Mouse (Mus musculus) layer of hippocampus, adult 11-12 months (tissue): ENCODE results near the gene Gm11639.

ENCODE experiments used
- DNase-seq: peaks from one replicate; pipeline ENCODE4 v3.0.0; 2022; ENCODE audit warnings: low spot score

Gene Gm11639

GRCm38 (mm10) chr11:104685548-104685947 is at the start of gene Gm11639:
Gene Gm11639, plus strand, starts transcription at chr11:104685707.
- DNase-seq: no peak

- DNase-seq: no peak
These were observed 48.5 kb upstream of the Gm11639 start for GRCm38 (mm10) chr11:104637010-104637409.

- no peak for DNase-seq
These were observed 47.5 kb upstream of the Gm11639 start for GRCm38 (mm10) chr11:104638006-104638405.

GRCm38 (mm10) chr11:104638906-104639305 is 46.6 kb upstream of the Gm11639 start:
- no peak for DNase-seq

- no peak for DNase-seq
These were observed 45.9 kb upstream of the Gm11639 start for GRCm38 (mm10) chr11:104639634-104640033.

GRCm38 (mm10) chr11:104640894-104641293 is 44.6 kb upstream of the Gm11639 start:
- DNase-seq: no peak

GRCm38 (mm10) chr11:104643236-104643635 is 42.3 kb upstream of the Gm11639 start:
- no peak for DNase-seq

GRCm38 (mm10) chr11:104645402-104645801 is 40.1 kb upstream of the Gm11639 start:
- DNase-seq: no peak

GRCm38 (mm10) chr11:104646173-104646572 is 39.3 kb upstream of the Gm11639 start:
- no peak for DNase-seq

- no peak for DNase-seq
These were observed 38.9 kb upstream of the Gm11639 start for GRCm38 (mm10) chr11:104646611-104647010.

- DNase-seq: peak; percentile 12
These were observed 38.2 kb upstream of the Gm11639 start for GRCm38 (mm10) chr11:104647188-104647867.

GRCm38 (mm10) chr11:104648571-104648970 is 36.9 kb upstream of the Gm11639 start:
- peak; percentile 29 for DNase-seq

- DNase-seq: no peak
These were observed 24.9 kb upstream of the Gm11639 start for GRCm38 (mm10) chr11:104660599-104660998.

GRCm38 (mm10) chr11:104661106-104661505 is 24.4 kb upstream of the Gm11639 start:
- no peak for DNase-seq

- DNase-seq: peak; percentile 44
These were observed 23.8 kb upstream of the Gm11639 start for GRCm38 (mm10) chr11:104661531-104662205.

- DNase-seq: no peak
These were observed 22.9 kb upstream of the Gm11639 start for GRCm38 (mm10) chr11:104662573-104662972.

- DNase-seq: no peak
These were observed 22.1 kb upstream of the Gm11639 start for GRCm38 (mm10) chr11:104663241-104663877.

GRCm38 (mm10) chr11:104663878-104664261 is 21.6 kb upstream of the Gm11639 start:
- DNase-seq: no peak

- no peak for DNase-seq
These were observed 21.1 kb upstream of the Gm11639 start for GRCm38 (mm10) chr11:104664441-104664840.

- no peak for DNase-seq
These were observed 18.1 kb upstream of the Gm11639 start for GRCm38 (mm10) chr11:104667399-104667798.

- DNase-seq: no peak
These were observed 12.1 kb upstream of the Gm11639 start for GRCm38 (mm10) chr11:104673412-104673811.

GRCm38 (mm10) chr11:104674768-104675167 is 10.7 kb upstream of the Gm11639 start:
- no peak for DNase-seq

GRCm38 (mm10) chr11:104693235-104693634 is 7.7 kb downstream of the Gm11639 start:
- DNase-seq: peak; percentile 36
